Mouse (Mus musculus) lung, postnatal 0 days (tissue): ENCODE results near the gene Clca2.

Experiments used
- CTCF ChIP-seq: IDR thresholded peaks from 2 replicates; pipeline ENCODE4 v1.5.1; 2016; ENCODE audit warnings: antibody characterized with exemption, mild to moderate bottlenecking
- EP300 ChIP-seq: IDR thresholded peaks from 2 replicates; pipeline ENCODE4 v1.6.1; 2016; ENCODE audit warnings: antibody characterized with exemption, mild to moderate bottlenecking, control low read depth

GRCm38 (mm10) chr3:145126618-145127017 is 27.4 kb upstream of the Clca2 start:
- TF ChIP-seq EP300: no peak
- no peak for TF ChIP-seq CTCF
